Mouse (Mus musculus): ENCODE measurements around the gene Hoxb6. TPM values are rescaled to one million over a fixed set of nuclear protein-coding genes. Genes with fewer than 3 reads are reported as not detected.

The Hoxb6 gene
- polyA plus RNA-seq, 1 experiment = 0.11 TPM

DNA sequence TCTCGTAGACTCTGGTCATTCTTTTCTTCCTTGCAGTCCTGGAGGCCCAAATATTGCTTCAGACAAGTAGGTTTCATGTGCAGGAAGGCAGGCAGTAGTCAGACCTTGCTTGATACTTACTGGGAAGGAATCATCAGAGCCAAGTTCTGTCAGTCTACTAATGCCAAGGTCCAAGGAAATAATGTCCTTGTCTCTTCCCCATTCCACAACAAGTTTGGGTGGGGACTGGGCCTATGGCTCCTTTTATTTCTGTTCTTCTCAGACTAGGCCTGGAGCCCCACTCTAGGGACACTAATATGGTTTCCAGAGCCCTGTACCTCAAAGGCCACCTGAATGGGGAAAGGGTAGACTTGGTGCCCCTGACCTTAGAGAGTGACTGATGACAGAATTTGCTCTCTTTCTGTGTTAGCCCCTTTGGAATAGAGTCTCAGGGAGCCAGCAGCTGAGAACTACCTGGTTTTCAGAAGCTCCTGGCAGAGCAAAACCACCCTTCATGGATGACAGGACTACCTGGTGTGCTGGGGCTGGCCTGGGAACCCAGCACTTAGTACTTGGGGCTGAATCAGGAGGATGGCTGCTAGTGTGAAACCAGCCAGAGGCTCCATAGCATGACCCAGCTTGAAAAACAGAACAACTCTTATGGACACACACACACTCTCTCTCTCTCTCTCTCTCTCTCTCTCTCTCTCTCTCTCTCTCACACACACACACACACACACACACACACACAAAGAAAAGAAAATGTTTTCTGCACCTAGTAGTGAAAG is 3.6 kb upstream of the Hoxb6 start:
- no peak for TF ChIP-seq GATA1 (IDR thresholded peaks at IDR 0.05; ENCODE audit: low read length)

DNA sequence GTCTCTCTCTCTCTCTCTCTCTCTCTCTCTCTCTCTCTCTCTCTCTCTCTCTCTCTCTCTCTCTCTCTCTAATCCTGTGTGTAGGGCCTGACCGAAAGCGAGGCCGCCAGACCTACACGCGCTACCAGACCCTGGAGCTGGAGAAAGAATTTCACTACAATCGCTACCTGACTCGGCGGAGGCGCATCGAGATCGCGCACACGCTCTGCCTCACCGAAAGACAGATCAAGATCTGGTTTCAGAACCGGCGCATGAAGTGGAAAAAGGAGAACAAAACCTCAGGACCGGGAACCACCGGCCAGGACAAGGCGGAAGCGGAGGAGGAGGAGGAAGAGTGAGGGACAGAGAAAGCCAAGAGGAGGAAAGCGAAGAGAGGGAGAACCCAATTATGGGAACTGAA is 3.0 kb upstream of the Hoxb6 start:
- TF ChIP-seq GATA1 (IDR thresholded peaks at IDR 0.05; ENCODE audit: low read length) = no peak

DNA sequence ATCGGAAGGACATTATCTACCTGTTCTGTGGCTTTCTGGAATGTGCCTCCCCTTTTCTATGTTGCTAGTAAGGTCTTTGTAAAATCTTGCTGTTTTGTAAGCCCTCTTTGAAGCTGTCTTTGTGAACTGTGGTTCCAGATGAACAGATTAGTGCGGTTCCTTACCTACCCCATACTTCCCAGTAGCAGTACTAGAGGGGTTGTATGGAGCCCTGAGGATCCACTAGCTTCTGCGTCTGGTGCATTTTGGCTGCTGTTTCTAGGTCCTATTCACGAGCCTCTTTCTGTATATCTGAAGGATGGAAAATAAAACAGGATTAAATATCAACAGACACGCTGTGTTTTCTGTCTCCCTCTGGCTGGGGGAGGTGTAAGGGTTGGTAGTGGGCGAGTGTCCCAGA is 2.4 kb upstream of the Hoxb6 start:
- no peak for TF ChIP-seq GATA1 (IDR thresholded peaks at IDR 0.05; ENCODE audit: low read length)

DNA sequence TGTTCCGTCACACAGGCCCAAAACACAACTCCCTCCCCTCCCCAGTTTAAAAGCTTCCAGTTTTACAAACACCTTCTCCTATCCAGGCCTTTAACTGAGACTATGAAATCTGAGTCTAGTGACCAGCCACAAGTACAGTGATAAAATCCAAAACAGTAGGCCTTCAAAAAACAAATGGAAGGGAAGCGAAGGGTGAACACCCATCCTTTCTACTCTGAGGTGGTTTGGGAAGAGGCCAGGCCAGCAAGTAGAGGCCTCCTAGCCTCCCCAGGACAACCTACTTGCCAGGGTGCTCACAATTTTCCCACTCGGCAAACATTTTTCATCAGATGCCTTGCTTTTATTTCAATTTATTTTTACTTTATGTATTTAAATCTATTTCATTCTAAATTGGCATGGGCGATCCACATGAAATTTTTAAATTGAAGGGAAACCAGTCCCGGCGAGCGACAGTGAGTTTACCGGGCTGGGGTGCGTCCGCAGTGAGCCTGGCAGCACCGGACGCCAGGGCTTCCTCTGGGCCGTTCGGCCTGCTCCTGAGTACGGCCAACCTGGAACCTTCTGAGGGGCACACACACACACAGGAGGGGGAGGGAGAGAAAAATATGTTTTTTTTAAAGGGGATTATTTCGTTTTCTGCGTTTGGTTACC is 1.4 kb upstream of the Hoxb6 start:
- no peak for TF ChIP-seq GATA1 (IDR thresholded peaks at IDR 0.05; ENCODE audit: low read length)

DNA sequence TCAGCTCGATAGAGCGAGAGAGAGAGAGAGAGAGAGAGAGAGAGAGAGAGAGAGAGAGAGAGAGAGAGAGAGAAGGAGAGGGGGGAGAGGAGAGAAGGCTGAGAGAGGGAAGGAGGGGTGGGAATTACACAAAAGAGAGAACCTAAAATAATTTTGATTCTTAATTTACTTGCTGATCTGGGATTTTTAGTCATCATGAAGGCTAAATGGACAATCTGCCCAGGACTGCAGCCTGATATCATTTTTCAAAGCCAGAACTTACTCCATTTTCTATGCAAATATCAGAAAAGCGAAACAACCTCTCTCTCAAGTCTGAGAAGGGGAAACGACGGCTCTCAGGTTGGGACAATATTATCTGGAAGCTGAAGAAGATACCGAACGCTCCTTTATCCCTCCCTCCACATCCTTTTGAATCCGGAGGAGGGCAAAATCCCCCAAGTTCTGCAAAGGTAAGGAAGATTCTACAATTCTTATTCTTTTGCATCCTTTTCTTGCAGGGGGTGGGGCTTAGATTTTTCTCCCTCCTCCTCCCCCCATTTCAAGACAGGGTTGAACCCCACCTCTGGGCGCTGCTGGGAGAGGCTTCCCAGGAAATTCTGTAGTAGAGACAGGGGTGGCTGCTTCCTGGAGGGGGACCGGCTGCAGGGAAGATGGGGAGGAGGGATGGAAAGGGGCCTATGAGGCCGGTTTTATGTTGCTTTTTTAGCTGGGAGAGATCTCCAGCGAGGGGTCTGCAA is 457 bp downstream of the Hoxb6 start:
- no peak for TF ChIP-seq GATA1 (IDR thresholded peaks at IDR 0.05; ENCODE audit: low read length)

DNA sequence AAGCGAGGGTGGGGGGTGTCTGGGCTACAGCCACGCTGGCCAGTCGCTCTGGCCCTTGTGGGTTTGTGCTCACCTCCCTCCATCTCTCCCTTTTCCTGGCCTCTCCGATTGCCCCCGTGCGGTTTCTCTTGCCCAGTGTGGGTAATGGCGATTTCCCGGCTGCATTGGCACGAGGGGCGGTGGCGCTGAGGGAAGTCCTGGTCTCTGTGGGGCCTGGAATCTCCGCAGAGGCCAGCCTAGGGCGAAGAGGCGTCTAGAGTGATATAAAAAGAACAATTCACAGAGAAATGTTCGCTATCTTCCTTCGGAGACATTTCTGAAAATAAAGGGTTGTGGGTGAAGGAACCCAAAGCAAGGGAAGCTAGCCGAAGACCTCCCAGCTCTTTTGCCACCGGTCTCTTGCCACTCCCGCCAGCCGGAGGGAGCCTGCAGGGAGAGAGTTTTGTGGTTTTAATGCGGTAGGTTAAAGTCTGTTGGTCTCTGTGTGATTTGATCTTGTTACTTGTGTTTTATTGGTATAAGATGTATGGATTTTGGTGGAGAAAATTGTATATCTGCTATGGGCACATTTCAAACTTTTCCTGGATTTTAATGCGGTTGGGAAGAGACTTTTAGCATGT is 1.1 kb downstream of the Hoxb6 start:
- TF ChIP-seq GATA1 (IDR thresholded peaks at IDR 0.05; ENCODE audit: low read length) = no peak

DNA sequence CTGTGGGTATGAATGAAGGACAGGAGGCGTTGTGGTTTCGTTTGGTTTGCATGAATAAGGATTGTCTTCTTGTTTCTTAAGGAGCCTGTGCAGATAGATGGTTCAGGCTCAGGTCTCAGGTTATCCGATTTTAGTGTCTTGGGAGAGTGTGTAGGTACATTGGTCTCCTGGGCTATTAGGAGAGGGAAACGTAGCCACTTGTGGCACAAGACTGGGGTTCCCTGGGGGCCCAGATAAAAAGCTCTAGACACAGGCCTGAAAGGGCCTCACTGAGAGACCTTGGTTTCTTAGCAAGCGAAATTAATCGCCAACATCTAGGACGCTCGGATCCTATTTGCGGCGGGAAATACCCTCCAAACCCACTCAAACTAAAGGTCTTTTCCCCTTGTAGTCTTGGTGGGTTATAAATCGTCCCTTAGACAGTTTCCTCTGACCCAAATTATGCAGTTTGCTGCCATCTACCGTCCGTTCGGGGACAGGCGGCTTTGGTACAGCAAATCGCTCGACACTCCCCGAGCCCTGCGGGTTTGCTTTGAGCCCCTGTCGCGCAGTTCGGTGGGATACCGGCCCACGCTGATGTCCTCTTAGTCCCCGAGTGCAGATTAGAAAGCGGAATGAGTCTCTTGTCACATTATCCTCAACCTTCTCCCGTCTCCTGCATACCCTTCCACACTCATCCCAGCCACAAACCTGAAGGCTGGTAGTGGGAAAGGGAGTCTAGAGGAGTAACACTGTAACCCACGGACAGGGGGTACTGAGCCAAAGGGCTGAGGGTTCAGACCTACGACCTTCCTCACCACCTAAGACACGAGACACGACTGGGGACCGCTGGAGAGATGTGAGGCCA is 2.2 kb downstream of the Hoxb6 start:
- no peak for TF ChIP-seq GATA1 (IDR thresholded peaks at IDR 0.05; ENCODE audit: low read length)

DNA sequence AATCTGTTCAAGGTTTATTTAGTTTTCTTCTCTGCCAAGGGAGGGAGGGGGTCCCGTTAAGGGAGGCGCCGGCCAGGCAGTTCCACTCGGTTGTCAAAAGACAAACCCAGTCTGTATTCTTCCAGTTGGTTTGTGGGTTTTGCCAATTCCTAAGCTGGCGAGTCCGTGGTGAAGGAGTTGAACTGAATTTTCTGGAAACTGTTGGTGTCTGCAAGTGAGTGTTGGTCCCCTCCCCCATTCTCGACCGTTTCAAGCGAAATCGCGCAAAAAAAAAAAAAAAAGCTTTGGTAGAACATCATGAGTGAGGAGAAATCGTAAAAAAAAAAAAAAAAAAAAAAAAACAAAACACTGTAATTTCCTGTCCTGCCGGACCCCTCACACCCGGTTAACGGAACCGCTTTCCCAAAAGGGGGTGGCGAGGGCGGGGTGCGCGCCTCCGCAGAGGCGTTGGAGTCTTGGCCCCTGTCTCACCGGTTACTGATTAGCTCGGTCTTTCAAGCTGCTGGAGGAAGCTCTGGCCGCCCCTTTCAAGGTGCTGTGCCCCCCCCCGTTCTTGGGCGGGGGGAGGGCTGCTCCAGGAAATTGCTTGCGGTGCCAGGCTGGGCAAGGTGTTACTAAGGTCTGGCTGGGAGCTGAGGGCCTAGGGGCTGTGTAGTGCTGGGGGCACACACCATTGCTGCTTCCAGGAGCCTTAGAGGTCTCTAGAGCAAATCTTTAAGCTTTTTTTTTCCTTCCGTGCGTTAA is 3.0 kb downstream of the Hoxb6 start:
- no peak for TF ChIP-seq GATA1 (IDR thresholded peaks at IDR 0.05; ENCODE audit: low read length)

DNA sequence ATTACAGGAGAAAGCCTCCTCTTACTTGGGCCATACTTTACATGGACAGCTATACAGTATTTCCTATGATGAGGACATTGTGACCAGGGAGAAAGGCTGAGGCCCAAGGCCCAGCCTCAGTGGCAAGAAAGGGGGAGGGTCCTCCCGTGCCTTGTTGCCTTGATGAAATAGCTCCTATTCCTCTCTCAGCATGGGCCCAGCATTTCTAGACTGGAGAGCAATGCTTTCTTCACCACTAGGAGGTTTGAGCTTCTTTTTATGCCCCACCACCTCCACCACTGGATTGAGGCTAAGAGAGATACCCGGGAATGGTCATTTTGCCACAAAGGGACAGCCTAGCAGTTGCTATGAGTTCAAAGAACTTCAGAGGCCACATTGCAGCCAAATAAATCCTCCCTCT is 4.7 kb downstream of the Hoxb6 start:
- TF ChIP-seq GATA1 (IDR thresholded peaks at IDR 0.05; ENCODE audit: low read length) = no peak

DNA sequence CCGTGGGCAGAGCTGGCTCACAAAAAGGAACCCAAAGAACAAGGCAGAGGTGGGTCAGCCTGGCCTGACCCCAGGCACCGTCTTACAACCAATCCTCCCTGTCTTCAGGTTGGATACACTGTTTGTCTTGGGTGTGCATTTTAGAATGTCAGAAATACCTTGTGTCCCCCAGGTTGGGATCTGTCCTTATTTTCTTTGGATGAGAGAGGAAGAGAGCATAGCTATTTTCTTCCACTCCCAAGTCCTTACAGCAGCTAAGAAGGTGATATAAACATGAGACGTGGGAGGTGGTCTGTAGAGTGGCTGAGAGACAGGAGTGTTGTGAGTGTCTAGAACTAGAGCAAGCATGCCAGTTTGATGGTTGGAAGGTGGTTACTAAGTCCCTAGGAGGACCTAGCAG is 5.2 kb downstream of the Hoxb6 start:
- no peak for TF ChIP-seq GATA1 (IDR thresholded peaks at IDR 0.05; ENCODE audit: low read length)

DNA sequence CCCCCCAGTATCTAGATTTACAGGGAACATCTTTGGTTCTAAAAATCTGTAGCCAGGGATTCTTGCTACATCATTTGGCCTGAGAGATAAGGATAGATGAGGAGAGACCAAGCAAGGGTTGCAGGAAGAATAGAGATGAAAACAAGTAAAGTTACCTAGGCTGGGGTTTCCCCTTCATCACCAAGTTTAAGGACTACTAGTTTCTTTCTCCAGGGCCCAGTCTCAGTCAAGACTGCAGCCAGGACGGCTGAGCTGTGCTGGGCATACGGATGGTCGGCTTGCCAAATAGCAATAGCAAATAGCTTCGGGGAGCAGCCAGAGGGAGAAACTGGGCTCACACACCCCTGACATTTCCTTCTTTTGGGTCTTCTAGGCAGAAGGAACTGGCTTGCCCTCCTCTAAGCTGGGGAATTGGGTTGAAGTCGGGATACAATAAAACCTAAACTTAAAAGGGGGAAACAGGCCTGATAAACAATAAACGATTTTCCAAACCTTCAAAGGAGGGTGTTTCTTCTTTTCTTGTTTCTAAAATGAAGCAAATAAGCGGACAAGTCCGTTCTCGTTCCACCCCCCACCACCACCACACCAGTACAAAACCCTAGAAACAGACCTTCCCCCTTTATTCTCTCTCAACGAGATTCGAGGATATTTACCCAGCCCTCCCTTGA is 5.8 kb downstream of the Hoxb6 start:
- no peak for TF ChIP-seq GATA1 (IDR thresholded peaks at IDR 0.05; ENCODE audit: low read length)

DNA sequence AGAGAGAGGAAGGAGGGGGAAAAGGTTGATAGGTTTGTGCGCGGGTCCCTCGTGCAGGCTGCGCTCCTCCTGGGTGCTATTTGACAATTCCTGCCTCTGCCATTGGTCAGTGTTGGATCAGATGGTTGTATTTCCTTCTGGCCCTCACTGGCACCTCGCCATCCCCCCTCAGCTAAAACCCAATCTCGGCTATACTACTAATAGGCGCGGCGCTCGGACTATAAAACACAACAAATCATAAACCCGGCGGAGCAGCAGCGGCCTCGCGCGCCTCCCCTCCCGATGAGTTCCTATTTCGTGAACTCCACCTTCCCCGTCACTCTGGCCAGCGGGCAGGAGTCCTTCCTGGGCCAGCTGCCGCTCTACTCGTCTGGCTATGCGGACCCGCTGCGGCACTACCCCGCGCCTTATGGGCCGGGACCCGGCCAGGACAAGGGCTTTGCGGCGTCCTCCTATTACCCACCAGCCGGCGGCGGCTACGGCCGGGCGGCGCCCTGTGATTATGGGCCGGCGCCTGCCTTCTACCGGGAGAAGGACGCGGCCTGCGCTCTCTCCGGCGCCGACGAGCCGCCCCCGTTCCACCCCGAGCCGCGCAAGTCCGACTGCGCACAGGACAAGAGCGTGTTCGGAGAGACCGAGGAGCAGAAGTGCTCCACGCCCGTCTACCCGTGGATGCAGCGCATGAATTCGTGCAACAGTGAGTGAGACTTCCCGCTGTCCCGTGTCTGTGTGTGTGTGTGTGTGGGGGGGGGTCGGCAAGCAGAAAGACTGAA is 6.8 kb downstream of the Hoxb6 start:
- no peak for TF ChIP-seq GATA1 (IDR thresholded peaks at IDR 0.05; ENCODE audit: low read length)

DNA sequence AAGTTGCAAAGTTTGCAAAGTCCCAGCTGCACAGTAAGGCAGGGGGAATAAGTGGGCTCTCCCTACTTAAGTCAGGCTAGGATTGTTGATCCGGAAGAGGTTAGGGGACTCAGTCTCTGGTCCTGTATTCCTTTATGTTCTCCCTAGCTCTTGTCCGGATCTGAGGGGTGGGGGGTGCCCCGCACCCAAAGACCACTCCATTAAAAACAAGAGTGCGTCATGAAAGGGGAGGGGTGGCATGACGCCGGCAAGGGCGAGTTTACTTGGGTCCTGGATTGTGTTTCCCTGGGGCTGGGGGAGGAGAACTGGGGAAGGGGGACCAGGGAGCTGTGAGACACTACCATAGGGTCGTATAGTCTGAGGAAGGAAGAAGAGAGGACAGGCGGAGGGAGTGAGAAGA is 7.5 kb downstream of the Hoxb6 start:
- no peak for TF ChIP-seq GATA1 (IDR thresholded peaks at IDR 0.05; ENCODE audit: low read length)
